Mouse (Mus musculus) adrenal gland, adult 18-20 months (tissue): ENCODE data around the gene Bglap2. TPM values are rescaled to one million over a fixed set of nuclear protein-coding genes. Genes with fewer than 3 reads are reported as not detected.
"Not testable (repeated sequence)": the region's sequence is repeated elsewhere in the genome, so short reads cannot be mapped to it uniquely, and the experiment has no call there.

Source experiments
- DNase-seq, 2 experiments: peaks; one replicate each; pipeline ENCODE4 v3.0.0; 2021 to 2022; ENCODE audit warnings: low spot score in 2 of 2
- total RNA-seq, 2 experiments: library from RNA; stranded (reverse); gene quantifications; 1 replicate in 1 of 2; 2 replicates in 1 of 2; pipeline ENCODE4 v1.2.3; 2021

Gene Bglap2
- total RNA-seq, 2 experiments from 2014 or later: 0.76 TPM; not detected in 1

GRCm38 (mm10) chr3:88395288-88395687 is 16.8 kb upstream of the Bglap2 start:
- no peak for DNase-seq

DNA sequence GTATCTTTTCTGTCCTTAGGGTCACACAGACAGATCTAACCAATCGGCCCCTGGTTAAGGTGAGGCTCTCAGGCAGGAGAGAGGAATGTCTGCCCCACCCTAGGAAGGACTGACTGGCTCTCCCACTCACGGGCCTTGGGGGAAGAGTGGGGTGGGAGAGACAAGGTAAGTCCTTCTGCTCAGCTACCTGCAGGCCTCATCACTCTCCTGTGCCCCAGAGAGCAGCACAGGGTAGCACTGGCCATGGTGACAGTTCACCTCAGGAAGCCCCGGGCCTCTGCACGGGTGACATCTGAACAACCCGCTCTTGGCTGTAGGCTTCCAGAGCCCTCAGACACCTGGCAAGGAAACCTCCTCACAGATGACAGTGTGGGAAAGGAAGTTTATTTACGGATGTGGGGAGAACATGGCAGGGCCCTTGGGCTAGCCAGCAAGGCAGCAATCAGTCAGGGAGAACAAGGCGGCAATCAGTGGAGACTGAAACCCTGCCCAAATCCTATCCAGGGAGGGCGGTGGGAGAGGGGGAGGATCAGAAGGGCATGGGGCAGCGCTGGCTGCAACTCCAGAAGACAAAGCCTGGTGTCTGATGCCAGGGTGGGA is 15.4 kb upstream of the Bglap2 start:
- DNase-seq: no peak

- DNase-seq: no peak
These were observed 5.9 kb upstream of the Bglap2 start, which contains the start of gene Bglap for GRCm38 (mm10) chr3:88384364-88384763. TSS of gene Bglap (minus strand) at chr3:88384464.

DNA sequence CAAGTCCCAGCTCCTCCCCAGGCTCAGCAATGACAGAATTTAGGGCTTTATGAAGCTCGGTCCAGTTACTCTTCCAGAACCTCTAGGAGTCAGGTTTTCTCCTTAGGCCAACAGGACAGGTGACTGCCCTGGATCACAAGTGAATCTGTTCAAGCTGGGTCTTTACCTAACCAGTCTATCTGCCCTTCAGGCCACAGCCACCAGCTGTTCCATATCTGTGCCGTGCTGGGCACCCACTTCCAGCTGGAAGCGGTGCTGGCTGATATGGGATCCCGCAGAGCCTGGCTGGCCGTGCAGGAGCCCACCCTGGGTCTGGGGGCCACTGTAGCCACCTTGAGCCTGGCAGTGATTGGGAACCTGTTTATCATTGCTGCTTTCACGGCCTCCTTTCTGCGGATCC is 3.9 kb upstream of the Bglap2 start:
- DNase-seq: not testable (repeated sequence)

DNA sequence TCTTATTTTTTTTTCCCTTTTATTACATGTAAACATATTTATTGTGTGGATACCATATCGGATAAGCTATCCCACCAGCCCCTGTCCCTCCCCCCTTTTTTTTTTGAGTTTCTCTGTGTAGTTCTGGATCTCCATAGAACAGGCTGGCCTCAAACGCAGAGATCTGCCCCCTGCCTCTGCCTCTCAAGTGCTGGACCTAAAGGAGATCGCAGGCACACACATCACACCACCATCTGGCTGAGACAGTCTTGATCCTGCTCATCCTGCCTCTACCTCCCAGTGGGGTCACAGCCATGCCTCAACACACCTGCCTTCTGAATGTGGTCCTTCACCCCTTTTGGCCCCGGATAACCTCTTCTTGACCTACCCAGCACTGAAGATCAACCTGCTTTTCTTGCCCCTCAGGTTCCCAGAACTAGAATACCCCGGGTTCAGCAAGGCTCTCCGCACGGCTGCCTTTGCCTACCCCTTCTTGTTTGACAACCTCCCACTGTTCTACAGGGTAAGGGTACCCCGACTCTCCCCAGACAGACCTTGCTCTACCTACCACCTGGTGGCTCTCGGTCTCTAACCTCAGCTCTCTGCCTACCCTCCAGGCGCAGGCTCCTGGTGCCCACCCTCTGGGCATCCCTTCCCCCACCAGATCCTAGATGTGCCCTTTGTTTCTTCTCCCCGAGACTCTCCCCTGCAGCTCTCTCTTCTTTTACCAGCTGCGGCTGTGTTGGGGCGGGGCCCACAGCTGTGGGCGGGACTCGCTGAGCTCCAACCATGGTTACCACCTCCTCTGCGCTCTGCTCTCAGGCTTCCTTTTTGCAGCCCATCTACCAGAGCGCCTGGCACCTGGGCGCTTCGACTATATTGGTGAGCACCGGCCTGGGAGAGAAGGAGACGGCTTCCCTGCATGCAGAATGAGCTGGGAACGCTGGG is 3.2 kb upstream of the Bglap2 start:
- DNase-seq: not testable (repeated sequence)

DNA sequence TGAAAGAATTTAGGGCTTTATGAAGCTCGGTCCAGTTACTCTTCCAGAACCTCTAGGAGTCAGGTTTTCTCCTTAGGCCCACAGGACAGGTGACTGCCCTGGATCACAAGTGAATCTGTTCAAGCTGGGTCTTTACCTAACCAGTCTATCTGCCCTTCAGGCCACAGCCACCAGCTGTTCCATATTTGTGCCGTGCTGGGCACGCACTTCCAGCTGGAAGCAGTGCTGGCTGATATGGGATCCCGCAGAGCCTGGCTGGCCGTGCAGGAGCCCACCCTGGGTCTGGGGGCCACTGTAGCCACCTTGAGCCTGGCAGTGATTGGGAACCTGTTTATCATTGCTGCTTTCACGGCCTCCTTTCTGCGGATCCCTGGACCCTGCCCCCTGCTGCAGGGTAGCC is 1.9 kb downstream of the Bglap2 start:
- DNase-seq: not testable (repeated sequence)

DNA sequence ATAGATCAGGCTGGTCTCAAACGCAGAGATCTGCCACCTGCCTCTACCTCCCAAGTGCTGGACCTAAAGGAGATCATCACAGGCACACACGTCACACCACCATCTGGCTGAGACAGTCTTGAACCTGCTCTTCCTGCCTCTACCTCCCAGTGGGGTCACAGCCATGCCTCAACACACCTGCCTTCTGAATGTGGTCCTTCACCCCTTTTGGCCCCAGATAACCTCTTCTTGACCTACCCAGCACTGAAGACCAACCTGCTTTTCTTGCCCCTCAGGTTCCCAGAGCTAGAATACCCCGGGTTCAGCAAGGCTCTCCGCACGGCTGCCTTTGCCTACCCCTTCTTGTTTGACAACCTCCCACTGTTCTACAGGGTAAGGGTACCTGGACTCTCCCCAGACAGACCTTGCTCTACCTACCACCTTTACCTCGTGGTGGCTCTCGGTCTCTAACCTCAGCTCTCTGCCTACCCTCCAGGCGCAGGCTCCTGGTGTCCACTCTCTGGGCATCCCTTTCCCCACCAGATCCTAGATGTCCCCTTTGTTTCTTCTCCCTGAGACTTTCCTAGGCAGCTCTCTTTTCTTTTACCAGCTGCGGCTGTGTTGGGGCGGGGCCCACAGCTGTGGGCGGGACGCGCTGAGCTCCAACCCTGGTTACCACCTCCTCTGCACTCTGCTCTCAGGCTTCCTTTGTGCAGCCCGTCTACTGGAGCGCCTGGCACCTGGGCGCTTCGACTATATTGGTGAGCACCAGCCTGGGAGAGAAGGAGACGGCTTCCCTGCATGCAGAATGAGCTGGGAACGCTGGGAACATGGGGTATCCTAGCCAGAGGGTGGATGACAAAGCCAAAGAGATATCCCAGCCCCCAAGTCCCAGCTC is 2.5 kb downstream of the Bglap2 start:
- DNase-seq: not testable (repeated sequence)

GRCm38 (mm10) chr3:88372643-88373042 is 5.9 kb downstream of the Bglap2 start, which contains the start of gene Bglap3:
TSS of gene Bglap3 (minus strand) at chr3:88372743.
- not testable (repeated sequence) for DNase-seq

DNA sequence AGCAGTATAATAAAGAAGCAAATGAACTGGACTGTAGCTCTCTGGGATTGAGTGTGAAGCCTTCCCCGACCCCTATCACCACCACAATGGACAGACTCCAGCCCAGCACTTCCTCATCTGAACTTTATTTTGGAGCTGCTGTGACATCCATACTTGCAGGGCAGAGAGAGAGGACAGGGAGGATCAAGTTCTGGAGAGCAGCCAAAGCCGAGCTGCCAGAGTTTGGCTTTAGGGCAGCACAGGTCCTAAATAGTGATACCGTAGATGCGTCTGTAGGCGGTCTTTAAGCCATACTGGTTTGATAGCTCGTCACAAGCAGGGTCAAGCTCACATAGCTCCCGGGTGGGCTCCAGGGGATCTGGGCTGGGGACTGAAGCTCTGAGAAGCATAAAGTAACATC is 10.0 kb downstream of the Bglap2 start:
- not testable (repeated sequence) for DNase-seq

- DNase-seq: not testable (repeated sequence)
These were observed 11.0 kb downstream of the Bglap2 start for GRCm38 (mm10) chr3:88367517-88367916.

GRCm38 (mm10) chr3:88366830-88367428 is 11.6 kb downstream of the Bglap2 start:
- DNase-seq: not testable (repeated sequence)

DNA sequence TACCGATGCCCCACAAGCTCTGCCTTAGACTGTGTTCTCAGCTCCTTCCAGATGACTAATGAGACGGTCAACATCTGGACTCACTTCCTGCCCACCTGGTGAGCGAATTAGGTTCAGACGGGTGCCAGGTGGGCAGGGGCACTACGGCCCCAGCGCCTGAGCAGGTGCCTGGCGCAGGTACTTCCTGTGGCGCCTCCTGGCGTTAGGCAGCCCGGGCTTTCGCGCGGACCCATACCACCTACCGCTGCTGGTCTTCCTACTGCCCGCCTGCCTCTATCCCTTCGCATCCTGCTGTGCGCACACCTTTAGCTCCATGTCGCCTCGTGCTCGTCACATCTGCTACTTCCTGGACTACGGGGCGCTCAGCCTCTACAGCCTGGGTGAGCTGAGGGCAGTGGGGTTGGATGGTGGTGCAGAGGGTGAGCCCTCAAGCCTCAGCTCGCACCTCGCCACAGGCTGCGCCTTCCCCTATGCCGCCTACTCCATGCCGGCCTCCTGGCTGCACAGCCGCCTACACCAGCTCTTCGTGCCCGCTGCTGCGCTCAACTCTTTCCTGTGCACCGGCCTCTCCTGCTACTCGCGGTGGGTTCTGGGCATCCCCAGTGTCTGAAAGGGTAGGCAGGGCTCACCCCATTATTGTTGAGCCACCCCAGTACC is 12.7 kb downstream of the Bglap2 start:
- DNase-seq: no peak

- peak; percentile 46 to 59 for DNase-seq
These were observed 14.2 kb downstream of the Bglap2 start, which contains the start of gene Paqr6 for GRCm38 (mm10) chr3:88364337-88364736. TSS of gene Paqr6 (plus strand) at chr3:88364584.

- DNase-seq: no peak
These were observed 14.8 kb downstream of the Bglap2 start for GRCm38 (mm10) chr3:88363700-88364099.

GRCm38 (mm10) chr3:88361612-88362313 is 16.7 kb downstream of the Bglap2 start:
- no peak for DNase-seq

- DNase-seq: no peak
These were observed 17.4 kb downstream of the Bglap2 start for GRCm38 (mm10) chr3:88361096-88361495.

DNA sequence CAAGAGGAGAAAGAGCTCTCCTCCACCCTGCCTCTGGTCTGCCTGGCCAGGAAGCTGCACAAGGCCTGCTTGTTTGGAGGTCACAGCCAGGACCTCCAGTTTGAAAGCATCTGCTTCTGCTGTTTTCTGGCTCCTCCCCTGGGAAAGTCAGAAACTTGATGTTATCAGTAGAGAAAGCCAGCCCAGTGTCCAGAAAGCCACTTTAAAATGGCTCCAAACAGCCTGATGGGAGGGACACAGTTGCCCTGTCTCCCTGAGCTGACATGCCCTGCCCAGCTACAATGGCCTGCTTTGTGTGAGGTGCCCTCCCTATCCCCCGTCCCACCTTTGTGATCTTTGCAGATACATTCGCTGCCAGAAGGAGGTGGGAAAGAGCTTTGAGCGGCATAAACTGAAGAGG is 18.5 kb downstream of the Bglap2 start:
- no peak for DNase-seq

DNA sequence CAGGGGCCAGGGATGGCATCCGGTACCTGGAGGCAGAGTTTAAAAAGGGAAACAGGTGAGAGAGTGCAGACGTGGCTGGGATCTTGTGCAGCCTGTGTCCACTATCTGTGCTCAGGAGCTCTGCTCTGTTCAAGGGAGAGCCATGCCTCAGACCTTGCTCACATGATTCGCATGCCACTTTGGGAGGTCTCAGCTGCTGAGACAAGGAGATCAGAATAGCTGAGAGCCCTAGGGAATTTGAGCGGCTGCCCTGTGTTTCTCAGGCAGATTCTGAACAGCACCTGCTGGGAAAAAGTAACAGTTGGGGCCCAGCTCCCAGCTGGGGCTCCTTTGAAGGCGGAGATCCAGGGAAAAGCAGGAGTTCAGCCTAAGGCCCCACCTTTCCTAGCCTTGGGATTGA is 18.9 kb downstream of the Bglap2 start:
- DNase-seq: no peak

- DNase-seq: peak in 1 of 2 experiments; percentile 25
These were observed 23.9 kb downstream of the Bglap2 start for GRCm38 (mm10) chr3:88354396-88355165.
